Mouse (Mus musculus) right cerebral cortex, postnatal 10 days (tissue): Measurements from ENCODE around the gene Tex13c3.
"Not testable (repeated sequence)": the region's sequence is repeated elsewhere in the genome, so short reads cannot be mapped to it uniquely, and the experiment has no call there.

Experiments
- DNase-seq, 2 experiments: peaks; one replicate each; pipeline ENCODE4 v3.0.0; 2021; ENCODE audit warnings: low spot score in 2 of 2

The Tex13c3 gene

GRCm38 (mm10) chrX:19481219-19481618, at the start of gene Tex13c3:
Gene Tex13c3 (minus strand): TSS chrX:19481319.
- not testable (repeated sequence) for DNase-seq

- DNase-seq: no peak
These were observed 8.6 kb upstream of the Tex13c3 start for GRCm38 (mm10) chrX:19489731-19490130.
